Mouse (Mus musculus): Measurements from ENCODE around the gene Stk38.

- TF ChIP-seq POLR2A (IDR thresholded peaks at IDR 0.05; ENCODE audit: control insufficient read depth, extremely low read depth, insufficient read depth, low read length, poor library complexity) (no peak), CTCF (IDR thresholded peaks at IDR 0.05; ENCODE audit: borderline replicate concordance, control insufficient read depth, extremely low read depth, insufficient read depth, low read length, poor library complexity) (no peak)
Measured at GRCm38 (mm10) chr17:29057361-29057890, 49.6 kb upstream of the Stk38 start.

Data from thymus, adult 2 months (tissue).